Mouse (Mus musculus) C2C12 (cell line): ENCODE data around the gene Pkmyt1.

Experiments used
- CTCF ChIP-seq: IDR thresholded peaks from one replicate; pipeline ENCODE4 v1.5.1; 2011; ENCODE audit not compliant: control insufficient read depth, insufficient read depth, insufficient read length
- MAX ChIP-seq: IDR thresholded peaks from one replicate; pipeline ENCODE4 v1.6.1; 2011; ENCODE audit warnings: mild to moderate bottlenecking, control low read depth
- USF1 ChIP-seq: IDR thresholded peaks from one replicate; pipeline ENCODE4 v1.6.1; 2011; ENCODE audit warnings: low read depth, mild to moderate bottlenecking, control low read depth, moderate library complexity

GRCm38 (mm10) chr17:23705525-23706104, 20.5 kb upstream of the Pkmyt1 start:
- TF ChIP-seq CTCF (no peak), MAX (no peak), USF1 (no peak)
